Mouse (Mus musculus): ENCODE results near the gene Agr2. TPM values are rescaled to one million over a fixed set of nuclear protein-coding genes. Genes with fewer than 3 reads are reported as not detected.

Gene Agr2
- polyA plus RNA-seq, 1 experiment from 2014 or later = not detected

- Histone ChIP-seq H3K9me3 (replicated peaks) (no peaks in the 10 kb centered on the region), H3K4me2 (peak within 1 kb of the TSS; percentile 99), H3K4me3 (peak within 1 kb of the TSS; percentile 75), H3K9ac (peak within 1 kb of the TSS; percentile 79), H3K4me1 (peaks cover 34% of the 10 kb centered on the region), H3K36me3 (no peaks in the 10 kb centered on the region), H3K27me3 (replicated peaks) (peaks cover 4% of the 10 kb centered on the region; the same call in 1 of the 2 replicates), H3K27ac (no peak within 1 kb of the TSS)
- peak; percentile 92 for ATAC-seq
- WGBS (ENCODE audit: insufficient replicate concordance) = under 1% methylated on average over 35 of the region's 35 CpGs
These were observed 49.7 kb downstream of the Agr2 start, which contains the start of gene Tspan13 for GRCm38 (mm10) chr12:36042348-36042778. Gene Tspan13, minus strand, starts transcription at chr12:36042500.

- Histone ChIP-seq H3K9ac (no peak overlapping the region), H3K27ac (no peak overlapping the region), H3K4me2 (no peak overlapping the region), H3K4me1 (peaks cover 29% of the 10 kb centered on the region), H3K4me3 (no peak overlapping the region), H3K27me3 (replicated peaks) (peaks cover 4% of the 10 kb centered on the region; the same call in 1 of the 2 replicates), H3K9me3 (replicated peaks) (no peaks in the 10 kb centered on the region), H3K36me3 (no peaks in the 10 kb centered on the region)
- 66% methylated on average over 2 of the region's 2 CpGs for WGBS (ENCODE audit: insufficient replicate concordance)
- ATAC-seq = no peak
These were observed 52.0 kb downstream of the Agr2 start for GRCm38 (mm10) chr12:36044691-36045090.

- H3K9me3 ChIP-seq (replicated peaks) = no peaks in the 10 kb centered on the region
- WGBS (ENCODE audit: insufficient replicate concordance) = 9% methylated on average over 5 of the region's 5 CpGs
- H3K36me3 ChIP-seq = no peaks in the 10 kb centered on the region
- ATAC-seq = no peak
- peaks cover 17% of the 10 kb centered on the region for H3K4me1 ChIP-seq
- no peak overlapping the region for H3K27ac ChIP-seq
- no peak overlapping the region for H3K4me3 ChIP-seq
- H3K4me2 ChIP-seq = no peak overlapping the region
- no peak overlapping the region for H3K9ac ChIP-seq
- peaks cover 4% of the 10 kb centered on the region; the same call in 1 of the 2 replicates for H3K27me3 ChIP-seq (replicated peaks)
These were observed 53.5 kb downstream of the Agr2 start for GRCm38 (mm10) chr12:36046196-36046595.

GRCm38 (mm10) chr12:36047593-36047992 lies 54.9 kb downstream of the Agr2 start:
- WGBS (ENCODE audit: insufficient replicate concordance) = 70% methylated on average over 2 of the region's 2 CpGs
- no peak overlapping the region for H3K27ac ChIP-seq

GRCm38 (mm10) chr12:36050276-36050675 lies 57.6 kb downstream of the Agr2 start:
- Histone ChIP-seq H3K9ac (no peak overlapping the region), H3K4me2 (no peak overlapping the region), H3K27me3 (replicated peaks) (no peaks in the 10 kb centered on the region), H3K9me3 (replicated peaks) (no peaks in the 10 kb centered on the region), H3K4me3 (no peak overlapping the region), H3K27ac (no peak overlapping the region), H3K4me1 (peaks cover 8% of the 10 kb centered on the region; the same call in 1 of the 2 replicates), H3K36me3 (no peaks in the 10 kb centered on the region)
- no peak for ATAC-seq
- WGBS (ENCODE audit: insufficient replicate concordance) = 58% methylated on average over 1 of the region's 1 CpGs

More at GRCm38 (mm10) chr12:36047593-36047992, 54.9 kb downstream of the Agr2 start:
- Histone ChIP-seq H3K9ac (no peak overlapping the region), H3K4me2 (no peak overlapping the region), H3K4me3 (no peak overlapping the region), H3K36me3 (no peaks in the 10 kb centered on the region), H3K9me3 (replicated peaks) (no peaks in the 10 kb centered on the region), H3K27me3 (replicated peaks) (no peaks in the 10 kb centered on the region; the same call in 1 of the 2 replicates), H3K4me1 (peaks cover 8% of the 10 kb centered on the region; the same call in 1 of the 2 replicates)
- ATAC-seq = no peak

Other genes starting within 250 kb of the Agr2 start
- not detected in 2 replicates for gene Agr3, start 67.3 kb upstream of the Agr2 start, polyA plus RNA-seq (2016; fragmentation: Nextera tagmentation; extraction: Ambion mirVana)
- 26.2 and 27.2 TPM in 2 replicates for gene Tspan13, start 49.6 kb downstream of the Agr2 start, polyA plus RNA-seq (2016; fragmentation: Nextera tagmentation; extraction: Ambion mirVana)
- 12.7 and 13.6 TPM in 2 replicates for gene Ankmy2, start 164.2 kb downstream of the Agr2 start, polyA plus RNA-seq (2016; fragmentation: Nextera tagmentation; extraction: Ambion mirVana)
- 99.4 and 103 TPM in 2 replicates for gene Bzw2, start 165.2 kb downstream of the Agr2 start, polyA plus RNA-seq (2016; fragmentation: Nextera tagmentation; extraction: Ambion mirVana)